Mouse (Mus musculus) kidney, postnatal 0 days (tissue): Measurements from ENCODE around the gene Ctnnd2. TPM values are rescaled to one million over a fixed set of nuclear protein-coding genes. Genes with fewer than 3 reads are reported as not detected.

Experiments used
- ATAC-seq: fragments of 200-750 bp; cut with Nextera tagmentation; replicated peaks from 2 replicates; pipeline ENCODE4 v1.8.0; 2017; ENCODE audit warnings: low read depth, moderate number of reproducible peaks, moderate TSS enrichment, moderate library complexity; ENCODE audit not compliant: low FRiP score
- DNase-seq: peaks from one replicate; pipeline ENCODE4 v3.0.0-alpha.2; 2016; ENCODE audit warnings: low spot score
- H3K27ac ChIP-seq: fragments of 300-500 bp; sonication (generic); 2 replicates; pipeline ENCODE4 v1.5.1; 2014; ENCODE audit warnings: mild to moderate bottlenecking
- H3K27me3 ChIP-seq: fragments of 300-500 bp; sonication (generic); 2 replicates; pipeline ENCODE4 v1.6.1; 2014; ENCODE audit warnings: low read length, mixed read lengths; ENCODE audit not compliant: insufficient read depth
- H3K36me3 ChIP-seq: fragments of 300-500 bp; sonication (generic); 2 replicates; pipeline ENCODE4 v1.6.1; 2014; ENCODE audit warnings: low read length, mixed read lengths; ENCODE audit not compliant: insufficient read depth
- H3K4me1 ChIP-seq: fragments of 300-500 bp; sonication (generic); replicated peaks from 2 replicates; pipeline ENCODE4 v1.6.1; 2014; ENCODE audit warnings: antibody characterized with exemption, low read length, mixed read lengths; ENCODE audit not compliant: insufficient read depth
- H3K4me2 ChIP-seq: fragments of 300-500 bp; sonication (generic); 2 replicates; pipeline ENCODE4 v1.6.1; 2014; ENCODE audit warnings: mild to moderate bottlenecking, low read length, moderate library complexity, mixed read lengths
- H3K4me3 ChIP-seq: fragments of 300-500 bp; sonication (generic); replicated peaks from 2 replicates; pipeline ENCODE4 v1.5.1; 2014; ENCODE audit warnings: low read depth, low read length
- H3K9ac ChIP-seq: fragments of 300-500 bp; sonication (generic); 2 replicates; pipeline ENCODE4 v1.6.1; 2014; ENCODE audit warnings: low read depth, low read length
- H3K9me3 ChIP-seq: fragments of 300-500 bp; sonication (generic); replicated peaks from 2 replicates; pipeline ENCODE4 v1.6.1; 2016; ENCODE audit warnings: low read length, inconsistent platforms, mixed read lengths
- CTCF ChIP-seq: IDR thresholded peaks from 2 replicates; pipeline ENCODE4 v1.5.1; 2016; ENCODE audit warnings: antibody characterized with exemption, low read depth, mild to moderate bottlenecking, moderate library complexity
- WGBS: fragments of 180-500 bp; shearing (Covaris S2); extraction: QIAGEN DNeasy Blood & Tissue Kit; methylation state at CpG from one replicate; pipeline ENCODE4 v1.1.7; 2014; 5-methylcytosine and 5-hydroxymethylcytosine counted together
- polyA plus RNA-seq: library from polyadenylated mRNA; unstranded; fragments of >200 nt; fragmentation: Nextera tagmentation; extraction: Ambion mirVana; gene quantifications from 2 replicates; pipeline ENCODE4 v1.2.1, GENCODE M21; 2015

Ctnnd2 gene
- polyA plus RNA-seq, 1 experiment from 2014 or later = 2.8 TPM

- no peak for ATAC-seq
- Histone ChIP-seq H3K4me2 (no peak overlapping the region), H3K9me3 (no peaks in the 10 kb centered on the region), H3K27me3 (no peaks in the 10 kb centered on the region), H3K4me3 (no peak overlapping the region), H3K27ac (no peak overlapping the region), H3K4me1 (no peaks in the 10 kb centered on the region), H3K36me3 (no peaks in the 10 kb centered on the region), H3K9ac (no peak overlapping the region)
- no peak for TF ChIP-seq CTCF
- 68% methylated on average over 11 of the region's 11 CpGs for WGBS
- no peak for DNase-seq
Observed at GRCm38 (mm10) chr15:30977166-30977740, 804.9 kb downstream of the Ctnnd2 start.

GRCm38 (mm10) chr15:30986890-30987289, 814.5 kb downstream of the Ctnnd2 start:
- no peak for ATAC-seq
- Histone ChIP-seq H3K27me3 (no peaks in the 10 kb centered on the region), H3K4me1 (peaks cover 4% of the 10 kb centered on the region; the same call in 1 of the 2 replicates), H3K9ac (no peak overlapping the region), H3K4me2 (no peak overlapping the region), H3K4me3 (no peak overlapping the region), H3K27ac (no peak overlapping the region), H3K36me3 (no peaks in the 10 kb centered on the region), H3K9me3 (no peaks in the 10 kb centered on the region)
- TF ChIP-seq CTCF = no peak
- no peak for DNase-seq
- WGBS = 83% methylated on average over 2 of the region's 2 CpGs

- no peaks in the 10 kb centered on the region for H3K36me3 ChIP-seq
- no peak overlapping the region for H3K9ac ChIP-seq
- ATAC-seq (no peak), DNase-seq (peak; percentile 73)
- no peak overlapping the region for H3K4me3 ChIP-seq
- no peak for TF ChIP-seq CTCF
- 32% methylated on average over 15 of the region's 15 CpGs for WGBS
- H3K9me3 ChIP-seq = no peaks in the 10 kb centered on the region
- H3K4me1 ChIP-seq = peaks cover 4% of the 10 kb centered on the region; the same call in 1 of the 2 replicates
- H3K4me2 ChIP-seq = no peak overlapping the region
- no peaks in the 10 kb centered on the region for H3K27me3 ChIP-seq
- H3K27ac ChIP-seq = no peak overlapping the region
Observed at GRCm38 (mm10) chr15:30990421-30991252, 818.2 kb downstream of the Ctnnd2 start.

GRCm38 (mm10) chr15:30992357-30992756, 820.0 kb downstream of the Ctnnd2 start:
- 81% methylated on average over 12 of the region's 12 CpGs for WGBS
- DNase-seq = no peak
- no peak overlapping the region for H3K4me3 ChIP-seq

GRCm38 (mm10) chr15:30992901-30993300, 820.5 kb downstream of the Ctnnd2 start:
- Histone ChIP-seq H3K9ac (no peak overlapping the region), H3K9me3 (no peaks in the 10 kb centered on the region), H3K4me1 (peaks cover 4% of the 10 kb centered on the region; the same call in 1 of the 2 replicates), H3K27me3 (no peaks in the 10 kb centered on the region), H3K4me2 (no peak overlapping the region), H3K4me3 (no peak overlapping the region), H3K27ac (no peak overlapping the region), H3K36me3 (no peaks in the 10 kb centered on the region)
- no peak for ATAC-seq
- 88% methylated on average over 3 of the region's 3 CpGs for WGBS
- DNase-seq = no peak
- TF ChIP-seq CTCF = no peak

More at GRCm38 (mm10) chr15:30992357-30992756, 820.0 kb downstream of the Ctnnd2 start:
- TF ChIP-seq CTCF = 0 out of 2 replicates have a peak, but pooled peaks have one; percentile 7
- Histone ChIP-seq H3K27me3 (no peaks in the 10 kb centered on the region), H3K9me3 (no peaks in the 10 kb centered on the region), H3K36me3 (no peaks in the 10 kb centered on the region), H3K4me1 (peaks cover 4% of the 10 kb centered on the region; the same call in 1 of the 2 replicates), H3K27ac (no peak overlapping the region), H3K9ac (no peak overlapping the region), H3K4me2 (no peak overlapping the region)
- no peak for ATAC-seq

GRCm38 (mm10) chr15:30995346-30995745, 823.0 kb downstream of the Ctnnd2 start:
- Histone ChIP-seq H3K36me3 (no peaks in the 10 kb centered on the region), H3K9me3 (no peaks in the 10 kb centered on the region), H3K27me3 (no peaks in the 10 kb centered on the region), H3K4me1 (peaks cover 4% of the 10 kb centered on the region; the same call in 1 of the 2 replicates), H3K27ac (no peak overlapping the region), H3K9ac (no peak overlapping the region), H3K4me3 (no peak overlapping the region), H3K4me2 (no peak overlapping the region)
- DNase-seq (no peak), ATAC-seq (no peak)
- TF ChIP-seq CTCF = no peak
- 79% methylated on average over 3 of the region's 3 CpGs for WGBS
